Comparison of ENCODE assay signal across 25 mouse cellular contexts in genomic region chr13:41233241-41233640, GRCm38 (mm10). TPM values are rescaled to one million over a fixed set of nuclear protein-coding genes. Genes with fewer than 3 reads are reported as not detected.
"Had no signal": no experiment of that assay in that cellular context is flagged by ENCODE, and none has a peak within 500 bp of the region (broad histone marks: within the 10 kb centered on the region; RNA-seq: fewer than 3 reads in every experiment).

No protein-coding gene starts in this region.

- H3K4me2 ChIP-seq: lung, embryonic 15.5 days; midbrain, embryonic 11.5 days; midbrain, embryonic 13.5 days; midbrain, embryonic 15.5 days; neural tube, embryonic 12.5 days; stomach, embryonic 15.5 days had no signal

- H3K9ac ChIP-seq: lung, embryonic 15.5 days; midbrain, embryonic 13.5 days; midbrain, embryonic 15.5 days; neural tube, embryonic 12.5 days; stomach, embryonic 15.5 days had no signal

- H3K36me3 ChIP-seq: lung, embryonic 15.5 days; midbrain, embryonic 13.5 days; midbrain, embryonic 15.5 days; neural tube, embryonic 12.5 days; stomach, embryonic 15.5 days had no signal

- H3K4me3 ChIP-seq: lung, embryonic 15.5 days; megakaryocyte, embryonic 14.5 days; midbrain, embryonic 13.5 days; midbrain, embryonic 15.5 days; neural tube, embryonic 12.5 days; stomach, embryonic 15.5 days had no signal

- H3K4me1 ChIP-seq: lung, embryonic 15.5 days; midbrain, embryonic 13.5 days; midbrain, embryonic 15.5 days; neural tube, embryonic 12.5 days; stomach, embryonic 15.5 days had no signal

- H3K27ac ChIP-seq: lung, embryonic 15.5 days; macrophage; midbrain, embryonic 13.5 days; midbrain, embryonic 15.5 days; neural tube, embryonic 12.5 days; stomach, embryonic 15.5 days; stomach, postnatal 0 days had no signal

- H3K27me3 ChIP-seq: lung, embryonic 15.5 days; midbrain, embryonic 13.5 days; midbrain, embryonic 15.5 days; neural tube, embryonic 12.5 days; stomach, embryonic 15.5 days had no signal

- ATAC-seq: lung, postnatal 0 days; midbrain, embryonic 13.5 days; midbrain, embryonic 15.5 days had no signal

- H3K9me3 ChIP-seq: lung, embryonic 15.5 days; megakaryocyte, embryonic 14.5 days; midbrain, embryonic 13.5 days; midbrain, embryonic 15.5 days; neural tube, embryonic 12.5 days; stomach, embryonic 15.5 days had no signal

- DNase-seq: lung, adult 2 months; lung, postnatal 14 days; lung, postnatal 36 days; right cerebral cortex, postnatal 14 days; thymus, adult 2 months; thymus, postnatal 25 days; thymus, postnatal 4 days had no signal

RNA-seq across cellular contexts. Expression of gene Elovl2, which starts 13.0 kb away (rescaled TPM):
- total RNA-seq: monocyte, adult 5-6 weeks; neutrophil, adult 5-6 weeks had no signal

RNA-seq across cellular contexts. Expression of gene Gm17364, which starts 40.5 kb away (rescaled TPM):
- total RNA-seq: megakaryocyte progenitor cell, adult 5-6 weeks; midbrain, postnatal 0 days; monocyte, adult 5-6 weeks; neutrophil, adult 5-6 weeks had no signal
- polyA plus RNA-seq: lung, adult 2 months; lung, embryonic 15.5 days; lung, postnatal 0 days; macrophage; midbrain, embryonic 11.5 days; midbrain, embryonic 13.5 days; midbrain, embryonic 15.5 days; midbrain, postnatal 0 days; neural tube, embryonic 12.5 days; neural tube, embryonic 14.5 days; spleen, adult 2 months; stomach, embryonic 15.5 days; stomach, postnatal 0 days; testis, adult 2 months; thymus, adult 2 months; urinary bladder, adult 2 months had no signal
